Mouse (Mus musculus) kidney, adult 9 months (tissue): ENCODE measurements around the gene Cpsf3.

Source experiments
- DNase-seq: peaks from one replicate; pipeline ENCODE4 v3.0.0; 2022

Gene Cpsf3

DNA sequence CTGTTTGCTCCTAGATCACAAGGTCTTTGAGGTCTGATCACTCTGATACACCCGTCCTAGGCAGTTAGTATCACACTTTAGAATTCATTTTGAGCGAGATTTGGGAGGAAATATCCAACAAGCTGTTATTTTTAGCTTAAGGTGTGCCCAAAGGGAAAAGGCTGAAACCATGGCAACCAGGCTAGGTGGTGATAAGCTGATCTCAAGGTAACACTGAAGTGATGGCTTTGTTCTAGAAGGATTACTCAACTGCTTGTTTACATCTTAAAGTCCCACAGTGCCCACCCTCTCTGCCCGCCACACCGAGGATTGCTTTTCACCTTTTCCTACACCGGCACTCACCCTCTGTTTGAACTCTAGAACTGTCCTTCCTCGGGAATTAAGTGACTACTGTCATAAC lies 4.5 kb downstream of the Cpsf3 start:
- no peak for DNase-seq

DNA sequence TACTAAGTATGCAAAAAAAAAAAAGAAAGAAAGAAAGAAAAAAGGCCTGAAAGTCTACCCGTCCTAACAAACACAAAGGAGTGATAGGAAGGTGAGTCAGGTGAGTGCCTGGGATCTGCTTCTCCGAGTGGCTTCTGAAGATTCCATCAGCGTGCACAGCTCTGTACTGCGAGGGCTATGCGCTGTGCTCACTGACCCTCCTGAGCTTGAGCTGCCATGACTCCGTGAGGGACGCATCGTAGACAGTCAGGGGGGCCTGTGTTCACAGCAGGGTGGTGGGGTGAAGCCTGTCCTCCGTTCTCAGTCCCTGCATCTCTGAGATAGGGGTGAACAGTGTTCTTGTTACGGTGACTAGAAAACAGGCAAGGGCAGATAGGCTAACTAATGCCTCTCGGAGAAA lies 13.7 kb downstream of the Cpsf3 start:
- DNase-seq, result no peak

DNA sequence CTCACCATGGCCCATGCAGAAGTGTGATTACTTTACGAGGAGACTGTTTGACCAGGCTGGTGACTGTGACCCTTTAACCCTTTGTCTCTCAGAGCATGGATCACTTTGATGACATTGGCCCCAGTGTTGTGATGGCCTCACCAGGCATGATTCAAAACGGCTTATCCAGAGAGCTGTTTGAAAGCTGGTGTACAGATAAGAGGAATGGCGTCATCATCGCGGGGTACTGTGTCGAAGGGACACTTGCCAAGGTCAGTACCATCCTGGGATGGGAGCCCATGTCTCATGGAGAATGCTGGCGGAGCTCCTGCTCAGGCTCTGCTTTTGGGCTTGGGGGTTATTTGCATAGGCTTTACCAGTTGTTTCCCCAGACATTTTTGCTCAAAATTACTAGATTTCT lies 16.1 kb downstream of the Cpsf3 start:
- DNase-seq, result no peak

DNA sequence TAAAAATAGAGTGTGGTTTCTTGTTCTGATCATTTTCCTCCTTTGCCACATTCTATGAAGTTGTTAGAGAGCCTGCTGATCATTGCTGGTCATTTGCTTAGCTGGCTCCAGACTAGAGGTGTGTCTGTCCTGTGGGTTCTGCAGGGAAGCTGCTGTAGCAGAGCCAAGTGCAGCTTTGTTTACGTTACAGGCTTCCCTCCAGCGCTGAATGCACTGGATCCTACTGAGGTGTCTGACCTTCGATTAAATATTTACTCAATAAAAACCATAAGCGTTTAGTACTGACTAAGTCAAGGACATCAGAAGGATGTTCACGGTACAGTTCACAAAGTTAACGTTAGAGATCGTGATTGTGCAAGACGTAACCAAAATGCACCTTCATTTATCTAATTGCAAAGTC lies 16.7 kb downstream of the Cpsf3 start:
- DNase-seq, result peak; percentile 69

DNA sequence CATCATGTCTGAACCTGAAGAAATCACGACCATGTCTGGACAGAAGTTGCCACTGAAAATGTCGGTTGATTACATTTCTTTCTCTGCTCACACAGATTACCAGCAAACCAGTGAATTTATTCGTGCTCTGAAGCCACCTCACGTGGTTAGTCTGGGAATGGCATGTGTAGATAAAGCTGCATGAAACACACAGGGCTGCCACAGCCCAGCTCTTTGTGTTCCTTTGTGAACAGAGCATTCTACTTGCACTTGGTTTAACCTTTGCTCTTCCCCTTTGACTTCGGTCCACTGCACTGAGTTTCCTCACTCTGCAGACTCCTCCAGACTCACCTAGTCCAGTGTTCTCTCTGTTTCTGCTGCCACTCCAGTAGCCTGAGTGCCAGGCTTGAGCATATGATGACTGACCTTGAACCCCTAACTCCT lies 17.2 kb downstream of the Cpsf3 start:
- DNase-seq, result peak; percentile 91

DNA sequence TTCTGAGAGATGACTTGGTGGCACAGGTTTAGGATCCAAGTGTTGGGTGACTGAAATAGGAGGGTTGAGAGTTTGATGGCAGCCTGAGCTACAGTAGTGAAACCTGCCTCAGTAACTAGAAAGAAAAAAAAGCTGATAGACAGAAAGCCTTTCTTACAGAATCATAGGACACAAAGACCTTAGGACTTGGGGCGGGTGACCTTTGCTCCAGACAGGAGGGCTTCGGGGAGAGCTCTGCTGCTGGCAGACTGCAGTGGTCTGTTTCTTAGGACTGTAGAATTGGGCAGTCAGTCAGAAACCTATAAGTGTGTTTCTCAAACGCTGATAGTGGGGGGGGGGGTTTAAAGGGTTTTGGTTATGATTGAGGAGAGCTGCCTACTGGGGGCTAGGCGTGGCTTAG lies 20.6 kb downstream of the Cpsf3 start:
- DNase-seq, result peak; percentile 72

DNA sequence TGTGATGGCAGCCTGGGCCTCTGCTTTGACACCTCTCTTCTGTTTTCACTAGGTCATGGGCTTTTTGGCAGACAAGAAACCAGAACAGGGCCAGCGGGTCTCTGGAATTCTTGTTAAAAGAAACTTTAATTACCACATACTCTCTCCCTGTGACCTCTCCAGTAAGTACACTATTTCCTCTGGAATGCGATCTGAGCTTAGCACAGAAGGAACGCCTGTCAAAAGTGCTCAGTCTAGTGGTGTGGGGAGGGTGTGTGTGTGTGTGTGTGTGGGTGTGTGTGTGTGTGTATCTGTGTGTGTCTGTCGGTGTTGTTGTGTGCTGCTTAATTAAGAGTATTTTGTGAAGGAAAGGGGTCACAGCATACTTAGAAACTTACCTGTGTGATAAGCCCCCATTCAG lies 21.5 kb downstream of the Cpsf3 start:
- DNase-seq, result no peak

DNA sequence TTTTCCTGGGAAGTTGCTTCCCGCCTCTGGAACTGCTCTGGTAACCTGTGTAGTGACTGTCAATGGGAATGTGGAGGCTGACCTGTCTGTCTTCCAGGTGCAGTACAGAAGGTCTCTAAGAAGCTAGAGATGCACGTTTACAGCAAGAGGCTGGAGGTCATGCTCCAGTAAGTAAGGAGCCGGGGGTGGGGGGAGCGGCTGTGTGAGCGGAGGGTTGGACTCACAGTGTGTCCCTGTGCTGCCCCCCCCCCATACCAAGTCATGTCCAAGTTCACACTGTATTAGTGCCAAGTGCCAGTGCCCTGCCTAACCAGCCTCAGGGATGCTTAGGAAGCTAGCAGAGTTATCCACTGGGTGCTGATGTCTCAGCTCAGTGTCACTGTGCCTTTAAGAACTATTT lies 27.0 kb downstream of the Cpsf3 start:
- no peak for DNase-seq

DNA sequence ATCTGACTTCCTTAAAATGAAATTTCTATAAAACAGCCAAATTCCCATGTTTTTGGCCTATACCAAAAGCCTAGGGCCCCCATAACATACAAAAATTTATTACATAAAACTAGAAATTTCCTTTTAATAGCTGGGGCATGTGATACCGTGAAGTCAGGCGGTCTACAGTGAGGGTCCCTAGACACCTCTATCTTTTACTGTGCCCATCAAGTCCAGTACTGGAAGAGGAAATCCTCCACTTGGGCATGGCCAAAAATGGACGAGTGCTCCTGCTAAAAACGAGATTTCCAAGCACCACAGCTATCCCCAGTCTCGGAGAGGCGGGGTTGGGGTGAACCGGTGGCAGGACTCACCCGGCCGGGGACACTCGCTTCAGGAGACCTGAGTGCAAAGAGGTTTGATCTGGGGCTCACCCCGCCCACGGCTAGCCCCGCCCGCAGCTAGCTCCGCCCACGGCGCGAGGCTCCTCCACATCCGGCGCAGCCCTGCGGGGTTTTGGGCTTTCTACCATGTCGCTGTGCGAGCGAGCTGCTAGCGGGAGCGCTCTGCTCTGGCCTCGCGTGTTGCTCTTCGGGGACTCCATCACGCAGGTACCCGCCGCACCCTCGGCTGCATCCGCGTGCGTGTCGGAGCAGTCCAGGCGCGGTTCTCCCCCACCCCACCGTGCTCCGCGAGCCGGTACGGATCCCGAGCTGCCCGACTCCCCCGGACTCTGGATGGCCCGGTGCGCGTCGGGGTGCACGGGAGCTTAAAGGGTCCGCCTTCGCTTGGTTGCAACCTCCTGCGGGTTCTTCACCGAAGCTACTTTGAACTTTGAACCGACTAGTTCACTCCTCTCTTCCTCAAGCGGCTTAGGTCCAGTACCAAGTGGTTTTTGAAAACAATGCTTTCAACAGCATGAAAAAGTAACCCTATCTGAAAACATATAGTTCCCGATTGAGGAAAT lies 31.0 kb downstream of the Cpsf3 start, which contains the start of gene Iah1:
TSS of gene Iah1 (plus strand) at position 467 of the 946 bp plus-strand sequence.
- peak; percentile 91 for DNase-seq

DNA sequence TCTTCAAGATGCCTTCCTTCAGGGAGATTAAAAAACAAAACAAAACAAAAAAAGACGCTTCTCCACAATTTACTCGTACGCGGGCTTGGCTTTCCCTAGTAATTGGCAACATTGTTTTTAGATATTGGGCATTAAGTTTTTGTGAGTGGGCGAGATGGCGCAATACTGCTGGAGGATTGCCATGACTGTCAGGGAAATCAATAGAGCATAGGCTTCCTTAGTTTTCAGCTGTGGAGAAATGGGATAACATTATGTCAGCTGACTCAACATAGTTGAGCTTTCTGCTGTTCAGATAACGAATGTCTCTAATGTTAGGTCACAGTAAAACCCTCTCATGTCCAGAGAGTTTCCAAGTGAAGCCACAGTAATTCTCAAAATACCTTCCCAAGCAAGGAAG lies 31.7 kb downstream of the Cpsf3 start:
- peak; percentile 48 for DNase-seq

DNA sequence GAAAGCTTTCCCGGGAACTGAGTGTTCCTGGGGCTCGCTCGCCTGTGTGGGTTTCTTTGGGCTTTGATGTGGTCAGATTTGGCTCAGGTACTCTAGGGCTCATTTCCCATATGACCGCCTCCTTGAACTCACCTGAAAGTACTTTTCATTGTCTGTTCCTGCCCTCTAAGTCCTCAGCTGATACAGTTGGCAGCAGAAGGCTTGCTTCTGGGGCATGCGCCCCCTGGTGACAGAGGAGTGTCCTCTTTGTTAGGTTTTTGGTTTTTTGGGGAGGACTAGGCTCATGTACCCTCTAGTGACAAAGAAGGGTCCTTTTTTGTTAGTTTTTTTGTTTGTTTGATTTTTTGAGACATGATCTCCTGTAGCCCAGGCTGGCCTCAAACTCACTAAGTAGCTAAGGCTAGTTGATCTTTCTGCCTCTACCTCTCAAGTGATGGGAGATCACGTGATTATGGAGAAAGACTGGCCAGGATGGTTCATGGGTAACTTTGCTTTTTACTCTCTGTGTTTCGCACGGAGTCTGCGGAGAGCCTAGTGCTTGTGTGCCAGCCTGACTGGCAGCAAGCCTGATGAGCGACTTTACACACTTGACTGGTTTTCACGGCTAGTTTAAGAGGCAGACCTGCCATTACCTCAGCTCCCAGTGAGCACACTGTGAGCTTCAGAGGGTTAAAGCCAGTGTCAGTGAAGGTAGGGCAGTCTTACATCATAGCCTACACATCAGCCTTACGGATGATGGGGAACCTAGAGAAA lies 33.1 kb downstream of the Cpsf3 start:
- DNase-seq, result peak; percentile 84

DNA sequence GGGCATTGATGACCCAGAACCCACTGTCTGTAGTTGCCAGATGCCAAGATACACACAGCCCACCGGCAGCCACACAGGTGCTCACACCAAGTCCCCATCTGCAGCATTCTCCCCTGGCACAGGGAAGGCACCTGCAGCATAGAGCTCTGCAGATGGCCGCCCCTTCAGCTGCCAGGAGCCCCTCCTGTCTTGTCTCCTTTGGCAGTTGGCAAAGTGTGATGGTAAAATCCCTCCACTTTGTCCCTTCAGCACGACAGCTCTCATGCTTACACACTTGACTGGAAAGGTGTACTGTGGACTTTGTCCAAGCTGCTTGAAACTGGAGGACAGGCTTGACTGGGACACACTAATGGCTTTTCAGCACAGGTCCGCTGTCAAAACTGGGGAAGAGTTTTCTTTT lies 35.1 kb downstream of the Cpsf3 start:
- peak; percentile 75 for DNase-seq

DNA sequence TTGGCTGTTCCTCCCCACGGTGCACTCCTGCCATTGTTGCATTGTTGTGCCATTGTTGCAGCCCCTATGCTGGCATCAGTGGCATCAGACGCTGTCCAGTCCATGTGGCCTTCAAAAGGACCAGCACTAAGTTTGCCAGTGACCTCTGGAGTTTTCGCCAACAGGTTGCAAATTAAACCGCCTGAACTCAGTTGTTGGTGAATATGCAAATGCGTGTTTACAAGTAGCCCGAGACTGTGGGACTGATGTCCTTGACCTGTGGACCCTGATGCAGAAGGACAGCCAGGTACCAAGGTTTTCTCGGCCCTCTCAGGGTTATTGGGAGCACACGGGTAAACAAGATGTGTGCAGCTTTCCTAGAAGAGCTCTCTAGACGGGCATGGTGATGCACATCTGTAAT lies 36.0 kb downstream of the Cpsf3 start:
- peak; percentile 89 for DNase-seq

DNA sequence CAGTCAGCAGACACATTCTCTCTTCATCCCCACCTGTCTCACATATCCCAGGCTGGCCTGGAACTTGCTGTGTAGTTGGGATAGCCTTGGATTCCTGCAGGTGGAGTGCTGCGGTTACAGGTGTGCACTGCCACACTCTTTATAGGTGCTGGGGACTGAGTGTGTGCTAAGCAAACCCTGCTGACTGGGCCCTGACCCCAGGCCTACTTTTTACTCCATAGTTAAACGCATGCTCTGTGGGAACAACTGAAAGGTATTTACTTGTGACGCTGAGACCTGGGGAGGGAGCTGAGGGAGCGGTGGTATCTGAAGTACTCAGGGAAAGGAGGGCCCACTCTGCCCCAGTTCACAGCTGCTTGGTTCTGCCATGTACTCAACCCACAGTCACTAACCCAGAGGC lies 37.1 kb downstream of the Cpsf3 start:
- DNase-seq, result no peak

DNA sequence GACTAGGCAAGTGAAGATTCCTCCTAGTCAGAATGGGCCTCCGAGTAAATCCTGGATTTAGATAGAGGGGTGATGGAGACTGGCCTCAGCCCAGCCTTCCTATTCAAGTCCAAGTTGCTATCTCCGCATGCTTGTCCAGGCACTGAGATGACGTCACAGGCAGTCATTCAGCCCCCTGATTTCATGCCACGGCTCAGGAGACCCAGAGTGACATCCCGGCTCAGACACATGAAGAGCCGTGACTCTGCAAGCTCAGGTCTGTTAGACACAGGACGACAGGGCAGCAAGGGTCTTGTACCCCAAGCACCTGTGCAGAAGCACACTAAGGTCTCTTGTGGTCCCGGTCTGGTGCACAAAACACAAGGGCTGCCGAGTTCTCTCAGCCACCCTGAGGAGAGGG lies 37.7 kb downstream of the Cpsf3 start:
- no peak for DNase-seq

DNA sequence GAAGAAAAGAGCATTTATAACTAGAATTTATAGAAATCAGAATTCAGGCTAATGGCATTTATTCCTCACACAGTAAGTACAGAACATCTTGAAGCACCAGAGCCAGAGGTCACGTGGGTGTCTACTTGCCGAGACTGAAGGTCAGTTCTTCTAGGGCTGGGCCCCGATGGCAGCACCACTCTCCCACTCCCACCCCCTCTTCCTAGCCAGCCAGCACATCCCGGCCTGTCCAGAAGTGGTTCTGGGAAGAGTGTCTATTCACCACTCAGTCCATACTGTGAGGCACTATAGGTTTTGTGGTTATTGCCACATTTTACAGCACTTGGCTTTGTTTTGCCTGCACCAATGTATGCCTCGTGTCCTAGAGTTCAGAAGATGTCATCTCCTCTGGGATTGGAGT lies 38.9 kb downstream of the Cpsf3 start:
- DNase-seq, result no peak

DNA sequence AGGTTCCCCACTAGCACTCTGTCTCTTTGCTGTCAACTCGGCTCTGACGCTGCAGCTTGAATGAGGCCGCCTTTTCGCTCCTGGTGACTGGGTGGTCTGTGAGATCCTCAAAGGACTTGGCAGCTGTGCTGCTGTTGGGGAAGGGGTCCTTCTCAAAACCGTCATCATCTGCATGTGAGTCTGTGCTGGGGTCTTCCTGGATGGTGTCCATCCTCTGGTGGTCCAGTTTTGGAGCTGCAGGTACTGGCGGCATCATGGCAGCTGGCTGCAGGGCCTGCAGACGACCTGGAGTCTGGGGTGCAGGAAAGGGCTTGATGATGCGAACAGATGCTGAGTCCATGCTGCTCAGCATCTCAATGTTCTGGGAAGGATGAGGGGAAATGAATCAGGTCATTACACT lies 40.1 kb downstream of the Cpsf3 start:
- DNase-seq, result no peak

DNA sequence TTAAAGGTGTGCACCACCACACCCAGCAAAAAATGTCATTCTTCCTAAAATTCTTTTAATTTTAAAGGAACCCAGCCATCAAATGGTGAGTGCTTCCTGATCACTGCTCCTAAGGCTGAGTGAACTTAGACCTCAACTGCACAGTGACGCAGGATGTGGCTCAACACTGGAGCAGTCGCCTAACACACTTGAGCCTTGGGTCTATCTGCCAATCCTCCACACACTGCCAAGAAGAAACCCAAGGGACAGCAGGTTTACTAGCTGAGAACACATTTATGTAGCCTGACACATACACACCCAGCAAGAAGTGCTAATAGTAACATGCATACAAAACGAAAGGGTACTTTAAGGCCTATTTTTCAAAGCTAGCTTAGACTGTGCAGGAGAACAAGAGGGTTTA lies 41.1 kb downstream of the Cpsf3 start:
- no peak for DNase-seq

DNA sequence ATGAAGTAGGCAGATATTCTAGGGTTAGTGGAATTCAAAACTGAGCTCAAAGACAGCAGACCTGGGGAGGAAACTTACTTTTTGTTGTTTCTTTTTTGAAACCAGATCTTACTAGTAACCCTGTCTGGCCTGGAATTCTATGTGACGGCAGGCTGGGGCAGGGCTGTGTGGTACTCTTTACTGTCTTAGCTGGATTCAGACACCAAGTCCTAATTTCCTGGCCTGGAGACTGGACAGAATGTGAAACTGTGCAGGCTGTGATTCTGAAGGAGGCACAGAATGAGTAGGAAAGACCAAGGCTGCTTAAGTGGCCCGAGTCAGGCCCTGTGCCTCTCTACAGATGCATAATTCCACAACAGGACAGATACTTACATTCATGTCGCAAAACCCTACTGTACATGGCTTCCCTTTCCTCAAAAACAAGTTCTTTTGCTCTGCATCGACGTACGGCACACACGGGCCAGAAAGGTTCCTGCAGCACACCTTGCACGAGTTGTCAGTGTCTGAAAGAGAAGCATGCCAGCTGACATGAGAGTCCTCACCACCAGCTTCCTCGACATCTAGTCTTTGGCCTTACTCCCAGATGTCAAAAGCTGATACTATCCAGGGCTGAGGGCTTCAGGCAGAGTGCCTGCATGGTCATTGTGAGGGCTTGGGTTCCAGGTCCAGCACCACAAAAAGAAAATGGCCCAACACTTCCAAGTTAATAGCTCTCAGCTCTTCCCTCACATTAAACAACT lies 44.6 kb downstream of the Cpsf3 start:
- DNase-seq, result no peak

DNA sequence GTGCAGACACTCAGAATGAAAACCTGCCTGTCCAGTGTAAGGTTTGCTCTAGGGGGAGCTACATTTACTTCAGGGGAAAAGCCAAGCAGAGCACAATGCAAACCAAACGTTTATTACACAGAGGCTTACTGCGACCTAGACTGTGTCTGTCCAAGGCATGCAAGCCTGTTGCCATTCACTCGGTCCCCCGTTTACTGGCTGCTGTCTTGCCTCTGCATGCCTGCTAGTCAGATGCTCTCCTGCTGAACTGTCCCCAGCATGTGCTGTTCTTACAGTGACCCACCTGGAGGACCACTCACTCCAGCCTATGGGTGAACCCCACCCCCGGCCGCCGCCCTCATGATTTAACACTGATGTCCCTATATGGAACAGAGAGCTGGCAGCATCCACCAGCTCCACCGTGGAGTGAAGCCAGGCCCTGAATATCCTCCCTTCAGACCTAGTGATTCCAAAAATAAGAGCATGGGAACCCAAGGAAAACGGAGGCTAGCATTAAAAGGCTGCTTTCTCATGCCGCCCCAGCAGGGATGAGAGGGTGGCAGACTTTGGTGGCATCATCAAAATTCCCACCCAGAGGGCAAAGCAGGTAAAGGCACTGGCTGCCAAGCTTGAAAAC lies 45.9 kb downstream of the Cpsf3 start:
- no peak for DNase-seq

DNA sequence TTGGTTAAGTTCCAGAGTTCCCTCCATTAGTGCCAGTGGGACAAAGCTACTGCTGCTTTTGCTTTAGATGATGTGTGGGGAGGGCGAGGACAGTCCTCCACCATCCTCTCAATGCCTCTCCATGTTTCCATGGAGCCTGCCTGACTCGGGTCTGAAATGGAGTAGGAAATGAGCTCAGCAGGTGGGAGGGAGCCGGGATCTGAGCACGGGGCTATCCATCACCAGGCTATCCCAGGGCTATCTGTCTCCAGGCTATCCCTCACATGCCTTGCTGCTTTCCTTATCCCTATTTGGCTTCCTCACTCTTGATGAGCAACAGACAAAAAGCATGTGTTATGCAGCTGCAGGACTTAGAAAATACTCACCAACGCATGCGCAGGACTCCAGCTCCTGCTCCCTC lies 46.5 kb downstream of the Cpsf3 start:
- no peak for DNase-seq

DNA sequence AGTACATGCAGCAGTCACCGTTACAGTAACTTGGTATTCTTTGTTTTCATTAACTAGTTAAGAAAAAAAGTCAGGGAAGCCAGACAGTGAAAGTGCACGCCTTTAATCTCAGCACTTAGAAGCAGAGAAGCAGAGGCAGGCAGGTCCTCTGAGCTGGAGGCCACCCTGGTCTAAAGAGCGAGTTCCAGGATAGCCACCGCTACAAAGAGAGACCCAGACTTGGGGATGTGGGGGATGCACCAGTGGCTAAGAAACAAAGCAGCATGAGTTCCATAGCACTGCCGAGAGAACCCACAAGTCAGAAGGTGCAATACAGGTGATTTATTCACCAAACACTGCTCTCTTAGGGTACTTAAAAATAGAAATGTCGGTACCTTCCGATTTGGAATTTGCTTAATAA lies 47.8 kb downstream of the Cpsf3 start:
- DNase-seq, result no peak

DNA sequence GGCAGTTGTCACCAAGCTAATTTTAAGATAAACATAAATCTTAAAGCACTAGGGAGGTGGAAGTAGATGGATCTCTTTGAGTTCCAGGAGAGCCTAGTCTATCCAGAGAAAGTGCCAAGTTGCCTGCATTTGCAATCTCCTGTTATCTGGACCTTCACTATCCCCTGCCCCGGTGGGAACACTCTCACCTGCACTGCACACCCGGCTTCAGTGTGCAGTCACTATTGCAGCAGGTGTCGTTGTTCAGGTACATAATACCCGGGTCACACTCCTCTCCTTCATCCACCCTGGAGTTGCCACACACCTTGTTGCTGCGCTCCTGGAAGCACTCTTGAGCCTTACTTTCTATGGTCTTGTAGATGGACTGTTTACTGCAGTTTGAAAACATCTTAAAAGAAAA lies 48.6 kb downstream of the Cpsf3 start:
- no peak for DNase-seq
